Mouse (Mus musculus) embryonic fibroblast, embryonic 13.5 days (primary cell): Measurements from ENCODE around the gene Disp2. TPM values are rescaled to one million over a fixed set of nuclear protein-coding genes. Genes with fewer than 3 reads are reported as not detected.

Source experiments
- H3K27ac ChIP-seq: 2 replicates; pipeline ENCODE4 v1.5.1; 2012; ENCODE audit warnings: low read length, control low read depth, inconsistent platforms; ENCODE audit not compliant: insufficient read depth
- H3K4me1 ChIP-seq: 2 replicates; pipeline ENCODE4 v1.6.1; 2011; ENCODE audit warnings: low read length; ENCODE audit not compliant: control insufficient read depth, insufficient read depth
- H3K4me3 ChIP-seq: 2 replicates; pipeline ENCODE4 v1.5.1; 2011; ENCODE audit warnings: mild to moderate bottlenecking, control low read depth, low read length; ENCODE audit not compliant: insufficient read depth
- CTCF ChIP-seq: IDR thresholded peaks from 2 replicates; pipeline ENCODE4 v1.5.1; 2011; ENCODE audit warnings: mild to moderate bottlenecking, control low read depth, low read length, moderate library complexity, borderline replicate concordance; ENCODE audit not compliant: insufficient read depth
- POLR2A ChIP-seq: IDR thresholded peaks from 2 replicates; pipeline ENCODE4 v1.6.1; 2011; ENCODE audit warnings: low read depth, mild to moderate bottlenecking, control low read depth, low read length, moderate library complexity
- polyA plus RNA-seq: library from polyadenylated mRNA; stranded (reverse); fragments of >200 nt; gene quantifications from 2 replicates; pipeline ENCODE4 v1.2.4, GENCODE M21; 2011; ENCODE audit warnings: low read depth; ENCODE audit not compliant: missing spikeins, insufficient read length

Gene Disp2
- polyA plus RNA-seq, 1 experiment: 0.11 TPM

DNA sequence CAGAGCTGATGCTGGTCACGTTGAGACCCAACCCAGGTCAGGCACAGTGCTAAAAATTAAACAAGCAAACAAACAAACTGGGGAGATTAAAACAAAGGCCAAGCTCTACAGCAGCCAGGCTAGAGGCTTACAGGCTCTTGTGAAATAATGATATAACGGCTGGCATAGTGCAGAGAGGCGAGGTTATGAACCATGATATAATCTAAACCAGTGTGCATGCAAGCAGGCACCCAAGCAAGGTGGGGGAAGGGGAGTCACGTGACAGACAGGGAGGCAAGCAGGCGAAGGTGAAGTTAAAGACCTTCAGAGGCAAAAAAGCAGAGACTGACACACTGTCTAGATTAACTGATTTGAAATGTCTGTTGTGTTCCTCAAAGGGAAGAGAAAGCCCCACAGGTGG is 3.6 kb downstream of the Disp2 start:
- no peak for TF ChIP-seq CTCF
- no peak for TF ChIP-seq POLR2A
- no peak overlapping the region for H3K4me3 ChIP-seq
- no peaks in the 10 kb centered on the region for H3K4me1 ChIP-seq
- no peak overlapping the region for H3K27ac ChIP-seq

DNA sequence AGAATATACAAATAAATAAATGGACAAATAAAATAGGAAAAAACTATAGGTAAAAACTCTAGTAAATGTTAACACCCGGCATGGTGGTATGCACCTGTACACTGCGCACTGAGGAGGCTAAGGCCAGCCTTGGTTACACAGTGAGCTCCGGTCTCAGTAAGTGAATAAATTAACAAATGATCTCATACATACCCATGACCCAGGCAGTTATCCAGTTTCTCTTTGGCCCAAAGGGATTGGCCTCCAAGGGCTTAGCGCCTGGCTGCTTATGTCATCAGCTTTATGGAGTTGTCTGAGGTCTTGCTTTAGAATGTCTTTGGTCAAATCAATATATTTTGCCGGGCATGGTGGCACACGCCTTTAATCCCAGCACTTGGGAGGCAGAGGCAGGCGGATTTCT is 4.1 kb downstream of the Disp2 start:
- H3K4me1 ChIP-seq: no peaks in the 10 kb centered on the region
- no peak overlapping the region for H3K27ac ChIP-seq
- no peak overlapping the region for H3K4me3 ChIP-seq
- no peak for TF ChIP-seq POLR2A
- no peak for TF ChIP-seq CTCF

DNA sequence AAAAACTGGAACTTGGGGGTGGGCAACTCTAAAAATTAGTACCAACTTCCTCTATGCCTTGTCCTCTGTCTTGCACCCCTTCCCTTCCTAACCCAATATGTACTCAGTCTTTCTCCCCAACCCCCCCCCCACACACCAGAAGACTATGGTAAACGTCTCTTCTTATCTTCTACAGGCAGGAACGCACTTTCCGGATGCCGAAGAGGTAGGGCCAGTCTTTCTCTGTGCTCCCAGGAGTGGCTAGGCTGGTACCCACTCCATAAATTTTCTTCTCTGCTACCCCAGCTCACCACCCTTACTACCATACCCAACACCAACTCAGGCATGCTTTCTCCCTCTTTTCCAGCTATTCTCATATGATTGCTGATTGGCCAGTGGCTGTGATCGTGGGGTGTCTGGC is 7.0 kb downstream of the Disp2 start:
- no peak overlapping the region for H3K27ac ChIP-seq
- TF ChIP-seq CTCF: no peak
- no peak for TF ChIP-seq POLR2A
- no peak overlapping the region for H3K4me3 ChIP-seq
- no peaks in the 10 kb centered on the region for H3K4me1 ChIP-seq

DNA sequence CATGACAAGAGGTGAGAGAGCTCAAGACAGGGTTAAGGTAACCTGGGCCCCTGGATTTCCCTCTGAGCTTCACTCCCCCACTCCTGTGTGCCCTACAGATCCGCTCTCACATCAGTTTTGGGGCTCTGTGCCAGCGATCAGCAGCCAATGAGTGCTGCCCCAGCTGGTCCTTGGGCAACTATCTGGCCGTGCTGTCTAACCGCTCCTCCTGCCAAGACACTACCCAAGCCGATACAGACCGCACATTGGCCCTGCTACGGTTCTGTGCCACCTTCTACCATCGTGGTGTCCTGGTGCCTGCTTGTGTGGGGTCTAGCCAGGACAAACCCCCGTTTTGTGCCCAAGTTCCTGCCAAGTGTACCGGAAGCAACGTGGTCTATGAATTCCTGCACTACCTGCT is 10.0 kb downstream of the Disp2 start:
- H3K4me1 ChIP-seq: no peaks in the 10 kb centered on the region
- TF ChIP-seq CTCF: no peak
- no peak for TF ChIP-seq POLR2A
- no peak overlapping the region for H3K27ac ChIP-seq
- no peak overlapping the region for H3K4me3 ChIP-seq

GRCm38 (mm10) chr2:118790221-118790550 is 10.7 kb downstream of the Disp2 start:
- H3K4me3 ChIP-seq: no peak overlapping the region
- H3K27ac ChIP-seq: no peak overlapping the region
- no peak for TF ChIP-seq CTCF
- TF ChIP-seq POLR2A: no peak
- no peaks in the 10 kb centered on the region for H3K4me1 ChIP-seq

DNA sequence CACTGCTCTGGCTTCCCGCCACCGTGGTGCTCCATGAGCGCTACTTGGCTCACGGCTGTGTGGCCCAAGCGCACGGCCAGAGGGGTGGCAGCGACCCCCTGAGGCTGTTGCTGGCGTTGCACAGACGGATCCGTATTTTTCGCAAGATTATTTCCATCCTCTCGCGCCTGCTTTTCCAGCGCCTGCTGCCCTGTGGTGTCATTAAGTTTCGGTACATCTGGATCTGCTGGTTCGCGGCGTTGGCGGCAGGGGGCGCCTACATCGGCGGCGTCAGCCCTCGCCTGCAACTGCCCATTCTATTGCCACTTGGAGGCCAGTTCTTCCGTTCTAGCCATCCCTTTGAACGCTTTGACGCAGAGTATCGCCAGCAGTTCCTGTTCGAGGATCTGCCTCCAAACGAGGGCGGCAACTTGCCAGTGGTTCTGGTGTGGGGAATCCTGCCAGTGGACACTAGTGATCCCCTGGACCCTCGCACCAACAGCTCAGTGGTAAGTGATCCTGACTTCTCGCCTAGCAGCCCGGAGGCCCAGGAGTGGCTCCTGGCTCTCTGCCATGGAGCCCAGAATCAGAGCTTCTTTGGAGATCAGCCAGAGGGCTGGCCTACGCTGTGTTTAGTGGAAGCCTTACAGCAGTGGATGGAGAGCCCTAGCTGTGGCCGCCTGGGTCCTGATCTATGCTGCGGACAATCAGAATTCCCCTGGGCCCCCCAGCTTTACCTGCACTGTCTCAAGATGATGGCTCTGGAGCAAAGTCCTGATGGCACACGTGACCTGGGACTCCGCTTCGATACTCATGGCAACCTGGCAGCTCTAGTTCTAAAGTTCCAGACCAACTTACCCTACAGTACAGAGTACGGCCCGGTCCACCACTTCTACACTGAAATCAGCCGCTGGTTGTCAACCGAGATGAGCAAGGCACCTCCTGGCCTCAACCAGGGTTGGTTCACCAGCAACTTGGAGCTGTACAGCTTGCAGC is 11.3 kb downstream of the Disp2 start:
- no peak overlapping the region for H3K4me3 ChIP-seq

DNA sequence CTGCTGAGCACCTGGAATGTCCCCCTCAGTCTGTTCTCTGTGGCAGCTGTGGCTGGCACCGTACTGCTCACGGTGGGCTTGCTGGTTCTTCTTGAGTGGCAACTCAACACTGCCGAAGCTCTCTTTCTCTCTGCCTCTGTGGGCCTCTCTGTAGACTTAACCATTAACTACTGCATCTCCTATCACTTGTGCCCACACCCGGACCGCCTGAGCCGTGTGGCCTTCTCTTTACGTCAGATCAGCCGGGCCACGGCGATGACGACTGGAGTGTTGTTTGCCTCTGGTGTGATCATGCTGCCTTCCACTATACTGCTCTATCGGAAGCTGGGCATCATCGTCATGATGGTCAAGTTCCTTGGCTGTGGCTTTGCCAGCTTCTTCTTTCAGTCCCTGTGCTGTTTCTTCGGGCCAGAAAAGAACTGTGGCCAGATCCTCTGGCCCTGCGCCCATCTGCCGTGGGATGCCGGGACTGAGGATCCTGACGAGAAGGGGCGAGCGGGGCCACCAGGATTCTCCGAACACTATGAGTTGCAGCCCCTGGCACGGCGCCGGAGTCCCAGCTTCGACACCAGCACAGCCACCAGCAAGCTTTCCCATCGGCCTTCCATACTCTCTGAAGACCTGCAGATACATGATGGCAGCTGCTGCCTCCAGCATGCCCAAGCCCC is 12.2 kb downstream of the Disp2 start:
- TF ChIP-seq POLR2A: no peak
- TF ChIP-seq CTCF: no peak
- Histone ChIP-seq H3K27ac (no peak overlapping the region), H3K4me3 (no peak overlapping the region), H3K4me1 (no peaks in the 10 kb centered on the region)

More for the DNA sequence above, 11.3 kb downstream of the Disp2 start:
- Histone ChIP-seq H3K4me1 (no peaks in the 10 kb centered on the region), H3K27ac (no peak overlapping the region)
- no peak for TF ChIP-seq POLR2A
- peak; percentile 53 for TF ChIP-seq CTCF

- Histone ChIP-seq H3K4me3 (no peak overlapping the region), H3K27ac (no peak overlapping the region), H3K4me1 (no peaks in the 10 kb centered on the region)
- no peak for TF ChIP-seq POLR2A
- no peak for TF ChIP-seq CTCF
Measured at GRCm38 (mm10) chr2:118792259-118792613, 12.7 kb downstream of the Disp2 start.

DNA sequence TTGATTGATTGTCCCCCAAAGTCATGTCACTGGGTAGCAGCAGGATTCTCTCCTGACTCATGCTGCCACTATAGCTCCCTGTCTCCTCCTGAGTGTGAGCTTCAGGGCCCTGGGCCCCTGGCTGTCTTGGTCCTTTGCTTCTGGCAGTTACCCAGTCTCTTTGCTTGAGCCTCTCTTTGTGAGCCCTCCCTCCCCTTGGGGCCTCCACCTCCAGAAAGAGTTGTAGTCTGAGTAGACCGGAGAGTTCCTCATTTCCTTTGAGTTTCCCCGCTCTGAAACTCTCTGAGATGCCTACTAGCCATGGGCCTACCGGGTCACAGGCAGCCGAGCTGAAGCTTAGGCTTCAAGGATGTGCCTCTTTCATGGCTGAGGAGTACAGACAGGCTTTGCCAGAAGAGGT is 14.1 kb downstream of the Disp2 start:
- TF ChIP-seq CTCF (no peak), POLR2A (no peak)
- H3K4me3 ChIP-seq: no peak overlapping the region

GRCm38 (mm10) chr2:118802542-118803118 is 23.1 kb downstream of the Disp2 start:
- no peak for TF ChIP-seq CTCF
- no peak for TF ChIP-seq POLR2A
- Histone ChIP-seq H3K27ac (no peak overlapping the region), H3K4me3 (no peak overlapping the region), H3K4me1 (no peaks in the 10 kb centered on the region)

More for the DNA sequence above, 14.1 kb downstream of the Disp2 start:
- Histone ChIP-seq H3K27ac (no peak overlapping the region), H3K4me1 (no peaks in the 10 kb centered on the region)
